In the genomic region with DNA sequence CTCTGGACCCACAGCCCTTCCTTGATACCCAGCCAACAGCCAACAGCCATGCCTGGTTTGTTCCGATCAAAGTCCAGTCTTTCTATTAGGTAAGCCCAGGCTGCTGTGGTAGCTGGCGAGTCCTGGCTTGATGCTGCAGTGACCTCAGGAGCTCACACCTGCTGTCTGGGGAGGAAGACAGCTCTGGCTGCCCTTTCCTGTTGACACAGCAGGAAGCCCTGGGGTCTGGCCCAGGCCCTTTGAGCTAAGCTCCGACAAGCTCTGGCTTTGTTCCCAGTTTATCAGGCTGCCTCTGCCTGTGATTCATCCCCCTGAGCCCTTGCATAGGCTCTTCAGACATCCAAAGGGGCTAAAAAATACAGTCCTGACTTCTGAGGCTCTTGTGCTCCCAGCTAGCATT, we compare ENCODE assay signal across 8 mouse cellular contexts. TPM values are rescaled to one million over a fixed set of nuclear protein-coding genes. Genes with fewer than 3 reads are reported as not detected.
DNase-seq lines count a peak whose midpoint lies in the region; ATAC-seq lines count a peak whose summit lies in the region.

No protein-coding gene starts in this region.

- no peaks in the 10 kb centered on the region for H3K36me3 ChIP-seq in hindbrain, embryonic 15.5 days
- H3K36me3 ChIP-seq in liver, embryonic 11.5 days (ENCODE audit: control insufficient read depth, insufficient read depth, low read length), result no peaks in the 10 kb centered on the region
- H3K36me3 ChIP-seq in stomach, embryonic 16.5 days (ENCODE audit: control insufficient read depth, insufficient read depth, low read length), result no peaks in the 10 kb centered on the region

- WGBS in hindbrain, embryonic 15.5 days, result 35% methylated on average over 3 of the region's 3 CpGs
- 32% methylated on average over 3 of the region's 3 CpGs for WGBS in liver, embryonic 11.5 days
- WGBS in stomach, embryonic 16.5 days, result 22% methylated on average over 3 of the region's 3 CpGs

- H3K27ac ChIP-seq in hindbrain, embryonic 15.5 days (replicated peaks), result no peak overlapping the region
- H3K27ac ChIP-seq in liver, embryonic 11.5 days (ENCODE audit: low read depth, low read length), result peak overlapping the region; percentile 57; the same call in 1 of the 2 replicates
- H3K27ac ChIP-seq in stomach, embryonic 16.5 days (ENCODE audit: low read length), result no peak overlapping the region

- H3K9me3 ChIP-seq in hindbrain, embryonic 15.5 days, result no peaks in the 10 kb centered on the region
- H3K9me3 ChIP-seq in liver, embryonic 11.5 days (ENCODE audit: control insufficient read depth, low read length), result no peaks in the 10 kb centered on the region
- H3K9me3 ChIP-seq in stomach, embryonic 16.5 days (replicated peaks; ENCODE audit: control insufficient read depth, low read length), result no peaks in the 10 kb centered on the region

- H3K4me2 ChIP-seq in hindbrain, embryonic 15.5 days, result no peak overlapping the region
- no peak overlapping the region for H3K4me2 ChIP-seq in liver, embryonic 11.5 days
- H3K4me2 ChIP-seq in stomach, embryonic 16.5 days (ENCODE audit: low read depth, low read length), result no peak overlapping the region

- peak; percentile 63; the same call in 1 of the 2 replicates for ATAC-seq in hindbrain, embryonic 15.5 days (ENCODE audit: low FRiP score, low read depth)
- ATAC-seq in liver, embryonic 11.5 days (replicated peaks; ENCODE audit: low FRiP score), result peak; percentile 71
- ATAC-seq in stomach, embryonic 16.5 days (ENCODE audit: insufficient read depth, low FRiP score), result peak; percentile 90

- H3K4me3 ChIP-seq in hindbrain, embryonic 15.5 days, result no peak overlapping the region
- no peak overlapping the region for H3K4me3 ChIP-seq in liver, embryonic 11.5 days (ENCODE audit: low read depth, low read length)
- no peak overlapping the region for H3K4me3 ChIP-seq in stomach, embryonic 16.5 days (replicated peaks; ENCODE audit: low read length)

- H3K4me1 ChIP-seq in hindbrain, embryonic 15.5 days (replicated peaks), result 0 out of 2 replicates have a peak, but pooled peaks cover 4% of the 10 kb centered on the region
- H3K4me1 ChIP-seq in liver, embryonic 11.5 days (replicated peaks; ENCODE audit: control insufficient read depth, insufficient read depth, low read length), result no peaks in the 10 kb centered on the region; the same call in 1 of the 2 replicates
- peaks cover 8% of the 10 kb centered on the region; the same call in 1 of the 2 replicates for H3K4me1 ChIP-seq in stomach, embryonic 16.5 days (ENCODE audit: control insufficient read depth, insufficient read depth, low read length)

- DNase-seq in urinary bladder, adult 18-20 months (ENCODE audit: low spot score in 2 of 2), result peak; percentile 30 to 68
- DNase-seq in urinary bladder, adult 2 months (ENCODE audit: low spot score), result no peak
- peak; percentile 12 for DNase-seq in embryo, embryonic 9.5 days (ENCODE audit: extremely low spot score)
- DNase-seq in liver, embryonic 11.5 days (ENCODE audit: low spot score), result no peak
- DNase-seq in thymus, postnatal 36 days, result no peak
- DNase-seq in thymus, postnatal 4 days, result no peak

- H3K27me3 ChIP-seq in hindbrain, embryonic 15.5 days, result no peaks in the 10 kb centered on the region
- no peaks in the 10 kb centered on the region for H3K27me3 ChIP-seq in liver, embryonic 11.5 days (replicated peaks; ENCODE audit: control insufficient read depth, insufficient read depth, low read length)
- H3K27me3 ChIP-seq in stomach, embryonic 16.5 days (ENCODE audit: control insufficient read depth, insufficient read depth, low read length), result no peaks in the 10 kb centered on the region

- no peak overlapping the region for H3K9ac ChIP-seq in hindbrain, embryonic 15.5 days
- H3K9ac ChIP-seq in liver, embryonic 11.5 days (ENCODE audit: low read depth, low read length), result no peak overlapping the region
- H3K9ac ChIP-seq in stomach, embryonic 16.5 days (ENCODE audit: low read length), result 0 out of 2 replicates have a peak overlapping the region, but pooled peaks have one; percentile 9

RNA-seq across cellular contexts. Expression of a gene that starts 23.5 kb away (rescaled TPM):
- 10.6 and 11.6 TPM in 2 replicates for polyA plus RNA-seq in urinary bladder, adult 2 months (2012; rRNA removed)
- 17.3 TPM in 2 replicates for polyA plus RNA-seq in hindbrain, embryonic 15.5 days (2015; fragmentation: Nextera tagmentation; extraction: Ambion mirVana)
- polyA plus RNA-seq in liver, embryonic 11.5 days (2014; fragmentation: Nextera tagmentation; extraction: Ambion mirVana), result 9.1 TPM in 2 replicates
- polyA plus RNA-seq in stomach, embryonic 16.5 days (2015; fragmentation: Nextera tagmentation; extraction: Ambion mirVana), result 10.7 and 12.7 TPM in 2 replicates

RNA-seq across cellular contexts. Expression of a gene that starts 24.5 kb away (rescaled TPM):
- 56.0 and 86.9 TPM in 2 replicates for polyA plus RNA-seq in urinary bladder, adult 2 months (2012; rRNA removed)
- polyA plus RNA-seq in hindbrain, embryonic 15.5 days (2015; fragmentation: Nextera tagmentation; extraction: Ambion mirVana), result 126 and 135 TPM in 2 replicates
- 175 and 190 TPM in 2 replicates for polyA plus RNA-seq in liver, embryonic 11.5 days (2014; fragmentation: Nextera tagmentation; extraction: Ambion mirVana)
- polyA plus RNA-seq in stomach, embryonic 16.5 days (2015; fragmentation: Nextera tagmentation; extraction: Ambion mirVana), result 118 and 141 TPM in 2 replicates

RNA-seq across cellular contexts. Expression of a gene that starts 25.0 kb away (rescaled TPM):
- polyA plus RNA-seq in urinary bladder, adult 2 months (2012; rRNA removed), result 47.8 and 50.2 TPM in 2 replicates
- polyA plus RNA-seq in hindbrain, embryonic 15.5 days (2015; fragmentation: Nextera tagmentation; extraction: Ambion mirVana), result 5.0 and 5.4 TPM in 2 replicates
- polyA plus RNA-seq in liver, embryonic 11.5 days (2014; fragmentation: Nextera tagmentation; extraction: Ambion mirVana), result 1.4 and 5.3 TPM in 2 replicates
- polyA plus RNA-seq in stomach, embryonic 16.5 days (2015; fragmentation: Nextera tagmentation; extraction: Ambion mirVana), result 7.4 and 11.0 TPM in 2 replicates

RNA-seq across cellular contexts. Expression of a gene that starts 45.3 kb away (rescaled TPM):
- 88.9 and 123 TPM in 2 replicates for polyA plus RNA-seq in urinary bladder, adult 2 months (2012; rRNA removed)
- 147 and 151 TPM in 2 replicates for polyA plus RNA-seq in hindbrain, embryonic 15.5 days (2015; fragmentation: Nextera tagmentation; extraction: Ambion mirVana)
- 132 and 155 TPM in 2 replicates for polyA plus RNA-seq in liver, embryonic 11.5 days (2014; fragmentation: Nextera tagmentation; extraction: Ambion mirVana)
- 144 and 177 TPM in 2 replicates for polyA plus RNA-seq in stomach, embryonic 16.5 days (2015; fragmentation: Nextera tagmentation; extraction: Ambion mirVana)

Comparison
In these comparisons a context has a peak if more than half of its experiments do, and no peak if none do; other contexts are left out.
1. DNase-seq: peak in urinary bladder, adult 18-20 months (2 of 2) and embryo, embryonic 9.5 days (single experiment); none in urinary bladder, adult 2 months (single experiment), liver, embryonic 11.5 days (single experiment), thymus, postnatal 36 days (0 of 2) and thymus, postnatal 4 days (single experiment).
2. Peak in every context shown above with its lines, with median percentiles within 50 percentile points of each other: ATAC-seq.